Mouse (Mus musculus): Measurements from ENCODE around the gene Gucy2g. TPM values are rescaled to one million over a fixed set of nuclear protein-coding genes. Genes with fewer than 3 reads are reported as not detected.
"Not testable (repeated sequence)": the region's sequence is repeated elsewhere in the genome, so short reads cannot be mapped to it uniquely, and the experiment has no call there.

Gene Gucy2g
- polyA plus RNA-seq, 1 experiment from 2014 or later: 0.07 TPM

- not testable (repeated sequence) for H3K36me3 ChIP-seq (ENCODE audit: control insufficient read depth, insufficient read depth, low read length); H3K4me3 ChIP-seq (replicated peaks; ENCODE audit: low read depth, low read length); H3K9ac ChIP-seq (replicated peaks; ENCODE audit: low read length); DNase-seq; ATAC-seq (ENCODE audit: low FRiP score, low TSS enrichment); H3K27me3 ChIP-seq (ENCODE audit: control insufficient read depth, insufficient read depth, low read length); H3K4me2 ChIP-seq (ENCODE audit: low read length); H3K4me1 ChIP-seq (ENCODE audit: control insufficient read depth, insufficient read depth, low read length); H3K9me3 ChIP-seq (ENCODE audit: control insufficient read depth, low read length); H3K27ac ChIP-seq (replicated peaks; ENCODE audit: low read depth, low read length)
- WGBS: 92% methylated on average over 8 of the region's 8 CpGs
Observed at GRCm38 (mm10) chr19:55169236-55169729, 71.8 kb downstream of the Gucy2g start.

GRCm38 (mm10) chr19:55168360-55168759, 72.7 kb downstream of the Gucy2g start:
- no peak overlapping the region for H3K4me3 ChIP-seq (replicated peaks; ENCODE audit: low read depth, low read length)
- H3K4me1 ChIP-seq (ENCODE audit: control insufficient read depth, insufficient read depth, low read length): no peaks in the 10 kb centered on the region
- DNase-seq (no peak), ATAC-seq (ENCODE audit: low FRiP score, low TSS enrichment) (no peak)
- H3K36me3 ChIP-seq (ENCODE audit: control insufficient read depth, insufficient read depth, low read length): no peaks in the 10 kb centered on the region
- no peak overlapping the region for H3K9ac ChIP-seq (replicated peaks; ENCODE audit: low read length)
- H3K9me3 ChIP-seq (ENCODE audit: control insufficient read depth, low read length): no peaks in the 10 kb centered on the region
- H3K4me2 ChIP-seq (ENCODE audit: low read length): no peak overlapping the region
- H3K27me3 ChIP-seq (ENCODE audit: control insufficient read depth, insufficient read depth, low read length): no peaks in the 10 kb centered on the region
- 90% methylated on average over 6 of the region's 6 CpGs for WGBS
- no peak overlapping the region for H3K27ac ChIP-seq (replicated peaks; ENCODE audit: low read depth, low read length)

- H3K9ac ChIP-seq (replicated peaks; ENCODE audit: low read length): no peak overlapping the region
- H3K4me1 ChIP-seq (ENCODE audit: control insufficient read depth, insufficient read depth, low read length): no peaks in the 10 kb centered on the region
- DNase-seq (no peak), ATAC-seq (ENCODE audit: low FRiP score, low TSS enrichment) (no peak)
- H3K4me3 ChIP-seq (replicated peaks; ENCODE audit: low read depth, low read length): no peak overlapping the region
- no peak overlapping the region for H3K4me2 ChIP-seq (ENCODE audit: low read length)
- no peaks in the 10 kb centered on the region for H3K9me3 ChIP-seq (ENCODE audit: control insufficient read depth, low read length)
- 66% methylated on average over 2 of the region's 2 CpGs for WGBS
- no peaks in the 10 kb centered on the region for H3K27me3 ChIP-seq (ENCODE audit: control insufficient read depth, insufficient read depth, low read length)
- H3K36me3 ChIP-seq (ENCODE audit: control insufficient read depth, insufficient read depth, low read length): no peaks in the 10 kb centered on the region
- no peak overlapping the region for H3K27ac ChIP-seq (replicated peaks; ENCODE audit: low read depth, low read length)
Observed at GRCm38 (mm10) chr19:55167741-55168140, 73.3 kb downstream of the Gucy2g start.

DNA sequence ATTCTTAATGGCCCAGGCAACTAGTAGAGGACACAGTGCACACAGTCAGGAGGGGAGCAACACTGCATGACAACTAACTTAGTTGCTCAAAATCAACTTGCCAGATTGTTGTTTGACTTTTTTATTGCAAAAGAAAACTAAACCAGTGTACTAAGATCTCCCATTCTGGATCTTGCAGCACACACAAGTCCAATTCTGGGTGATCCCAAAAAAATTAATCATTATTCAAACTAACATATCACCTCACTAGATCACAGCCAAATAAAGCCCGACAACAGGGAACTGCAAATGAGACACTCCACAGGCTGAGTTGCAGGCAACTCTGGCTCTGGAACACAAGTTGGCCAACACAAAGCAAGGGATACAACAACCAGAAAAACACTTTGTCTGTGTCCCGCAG, 74.3 kb downstream of the Gucy2g start:
- no peaks in the 10 kb centered on the region for H3K9me3 ChIP-seq (ENCODE audit: control insufficient read depth, low read length)
- no peak overlapping the region for H3K9ac ChIP-seq (replicated peaks; ENCODE audit: low read length)
- no peak for ATAC-seq (ENCODE audit: low FRiP score, low TSS enrichment)
- no peak for DNase-seq
- 93% methylated on average over 2 of the region's 2 CpGs for WGBS
- H3K27me3 ChIP-seq (ENCODE audit: control insufficient read depth, insufficient read depth, low read length): no peaks in the 10 kb centered on the region
- H3K4me2 ChIP-seq (ENCODE audit: low read length): no peak overlapping the region
- no peaks in the 10 kb centered on the region for H3K4me1 ChIP-seq (ENCODE audit: control insufficient read depth, insufficient read depth, low read length)
- H3K4me3 ChIP-seq (replicated peaks; ENCODE audit: low read depth, low read length): no peak overlapping the region
- H3K36me3 ChIP-seq (ENCODE audit: control insufficient read depth, insufficient read depth, low read length): no peaks in the 10 kb centered on the region
- no peak overlapping the region for H3K27ac ChIP-seq (replicated peaks; ENCODE audit: low read depth, low read length)

DNA sequence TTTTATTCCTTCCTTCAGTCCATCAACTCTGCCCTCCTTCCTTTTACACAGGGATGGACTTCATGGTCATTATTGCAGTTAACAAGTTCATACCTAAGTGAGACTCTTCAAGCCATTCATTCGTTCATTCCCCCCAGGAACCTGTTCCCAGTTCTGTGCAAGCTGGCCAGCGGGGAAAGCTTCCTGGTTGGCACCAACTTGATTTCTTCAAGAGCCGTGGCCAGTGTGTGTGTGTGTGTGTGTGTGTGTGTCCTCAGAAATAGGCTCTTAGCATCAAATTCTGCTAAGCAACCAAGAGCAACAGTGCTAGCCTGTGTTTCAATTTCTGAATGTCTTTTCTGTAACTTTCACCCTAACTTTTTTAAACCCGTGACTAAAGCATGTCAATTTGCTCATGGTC, 75.1 kb downstream of the Gucy2g start:
- Histone ChIP-seq H3K4me3 (replicated peaks; ENCODE audit: low read depth, low read length) (no peak overlapping the region), H3K9ac (replicated peaks; ENCODE audit: low read length) (no peak overlapping the region), H3K36me3 (ENCODE audit: control insufficient read depth, insufficient read depth, low read length) (no peaks in the 10 kb centered on the region), H3K27ac (replicated peaks; ENCODE audit: low read depth, low read length) (no peak overlapping the region), H3K27me3 (ENCODE audit: control insufficient read depth, insufficient read depth, low read length) (no peaks in the 10 kb centered on the region), H3K4me2 (ENCODE audit: low read length) (no peak overlapping the region), H3K9me3 (ENCODE audit: control insufficient read depth, low read length) (no peaks in the 10 kb centered on the region), H3K4me1 (ENCODE audit: control insufficient read depth, insufficient read depth, low read length) (no peaks in the 10 kb centered on the region)
- no peak for DNase-seq
- 84% methylated on average over 4 of the region's 4 CpGs for WGBS
- ATAC-seq (ENCODE audit: low FRiP score, low TSS enrichment): no peak

DNA sequence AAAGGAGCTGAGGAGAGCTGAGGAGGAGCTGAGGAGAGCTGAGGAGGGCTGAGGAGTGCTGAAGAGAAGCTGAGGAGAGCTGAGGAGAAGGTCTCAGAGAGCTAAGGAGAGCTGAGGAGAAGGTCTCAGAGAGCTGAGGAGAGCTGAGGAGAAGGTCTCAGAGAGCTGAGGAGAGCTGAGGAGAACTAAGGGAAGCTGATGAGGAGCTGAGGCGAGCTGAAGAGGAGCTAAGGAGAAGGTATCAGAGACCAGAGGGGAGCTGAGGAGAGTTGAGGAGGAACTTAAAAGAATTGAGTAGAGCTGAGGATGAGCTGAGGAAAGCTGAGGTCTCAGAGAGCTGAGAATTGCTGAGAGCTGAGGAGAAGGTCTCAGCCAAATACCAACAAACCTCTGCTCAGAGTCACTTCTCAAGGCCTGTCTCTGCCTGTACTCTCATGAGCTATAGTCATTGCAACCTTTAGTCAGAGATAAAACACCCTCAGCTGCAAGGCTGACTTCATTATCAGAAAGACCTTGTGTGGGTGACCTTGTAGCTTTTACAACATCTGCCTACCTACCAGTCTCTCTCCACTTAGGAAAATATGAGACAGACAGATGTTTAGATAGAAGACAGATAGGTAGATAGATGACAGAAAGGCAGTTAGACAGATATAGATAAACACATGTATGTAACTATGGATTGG, 75.7 kb downstream of the Gucy2g start:
- Histone ChIP-seq H3K27me3 (ENCODE audit: control insufficient read depth, insufficient read depth, low read length) (no peaks in the 10 kb centered on the region), H3K4me2 (ENCODE audit: low read length) (no peak overlapping the region), H3K9me3 (ENCODE audit: control insufficient read depth, low read length) (no peaks in the 10 kb centered on the region), H3K4me1 (ENCODE audit: control insufficient read depth, insufficient read depth, low read length) (no peaks in the 10 kb centered on the region), H3K27ac (replicated peaks; ENCODE audit: low read depth, low read length) (no peak overlapping the region), H3K4me3 (replicated peaks; ENCODE audit: low read depth, low read length) (no peak overlapping the region), H3K9ac (replicated peaks; ENCODE audit: low read length) (no peak overlapping the region), H3K36me3 (ENCODE audit: control insufficient read depth, insufficient read depth, low read length) (no peaks in the 10 kb centered on the region)
- no peak for ATAC-seq (ENCODE audit: low FRiP score, low TSS enrichment)
- 72% methylated on average over 1 of the region's 1 CpGs for WGBS
- no peak for DNase-seq

- Histone ChIP-seq H3K4me2 (ENCODE audit: low read length) (no peak overlapping the region), H3K9ac (replicated peaks; ENCODE audit: low read length) (no peak overlapping the region), H3K27ac (replicated peaks; ENCODE audit: low read depth, low read length) (no peak overlapping the region), H3K27me3 (ENCODE audit: control insufficient read depth, insufficient read depth, low read length) (no peaks in the 10 kb centered on the region), H3K36me3 (ENCODE audit: control insufficient read depth, insufficient read depth, low read length) (no peaks in the 10 kb centered on the region), H3K4me1 (ENCODE audit: control insufficient read depth, insufficient read depth, low read length) (no peaks in the 10 kb centered on the region), H3K9me3 (ENCODE audit: control insufficient read depth, low read length) (no peaks in the 10 kb centered on the region), H3K4me3 (replicated peaks; ENCODE audit: low read depth, low read length) (no peak overlapping the region)
- 92% methylated on average over 1 of the region's 1 CpGs for WGBS
- ATAC-seq (ENCODE audit: low FRiP score, low TSS enrichment): no peak
- no peak for DNase-seq
Observed at GRCm38 (mm10) chr19:55164162-55164561, 76.9 kb downstream of the Gucy2g start.

GRCm38 (mm10) chr19:55162271-55162670, 78.8 kb downstream of the Gucy2g start:
- H3K27me3 ChIP-seq (ENCODE audit: control insufficient read depth, insufficient read depth, low read length): no peaks in the 10 kb centered on the region
- H3K36me3 ChIP-seq (ENCODE audit: control insufficient read depth, insufficient read depth, low read length): no peaks in the 10 kb centered on the region
- no peaks in the 10 kb centered on the region for H3K4me1 ChIP-seq (ENCODE audit: control insufficient read depth, insufficient read depth, low read length)
- H3K4me2 ChIP-seq (ENCODE audit: low read length): no peak overlapping the region
- ATAC-seq (ENCODE audit: low FRiP score, low TSS enrichment): no peak
- WGBS: 77% methylated on average over 4 of the region's 4 CpGs
- DNase-seq: no peak
- no peaks in the 10 kb centered on the region for H3K9me3 ChIP-seq (ENCODE audit: control insufficient read depth, low read length)
- H3K27ac ChIP-seq (replicated peaks; ENCODE audit: low read depth, low read length): no peak overlapping the region
- H3K9ac ChIP-seq (replicated peaks; ENCODE audit: low read length): no peak overlapping the region
- no peak overlapping the region for H3K4me3 ChIP-seq (replicated peaks; ENCODE audit: low read depth, low read length)

GRCm38 (mm10) chr19:55159826-55160225, 81.2 kb downstream of the Gucy2g start:
- Histone ChIP-seq H3K27ac (replicated peaks; ENCODE audit: low read depth, low read length) (no peak overlapping the region), H3K27me3 (ENCODE audit: control insufficient read depth, insufficient read depth, low read length) (no peaks in the 10 kb centered on the region), H3K9ac (replicated peaks; ENCODE audit: low read length) (no peak overlapping the region), H3K36me3 (ENCODE audit: control insufficient read depth, insufficient read depth, low read length) (no peaks in the 10 kb centered on the region), H3K9me3 (ENCODE audit: control insufficient read depth, low read length) (no peaks in the 10 kb centered on the region), H3K4me1 (ENCODE audit: control insufficient read depth, insufficient read depth, low read length) (no peaks in the 10 kb centered on the region), H3K4me2 (ENCODE audit: low read length) (no peak overlapping the region), H3K4me3 (replicated peaks; ENCODE audit: low read depth, low read length) (no peak overlapping the region)
- DNase-seq: no peak
- no peak for ATAC-seq (ENCODE audit: low FRiP score, low TSS enrichment)
- WGBS: 92% methylated on average over 6 of the region's 6 CpGs

Measured in midbrain, embryonic 14.5 days (tissue).